Mouse (Mus musculus) small intestine, adult 2 months (tissue): ENCODE data around the gene Plscr4. TPM values are rescaled to one million over a fixed set of nuclear protein-coding genes. Genes with fewer than 3 reads are reported as not detected.

Experiments used
- H3K27ac ChIP-seq: fragments of 200-500 bp; 2 replicates; pipeline ENCODE4 v1.5.1; 2012; ENCODE audit warnings: low read depth, low read length, control low read depth, inconsistent platforms; ENCODE audit not compliant: insufficient read depth
- H3K27me3 ChIP-seq: fragments of 200-500 bp; 2 replicates; pipeline ENCODE4 v1.6.1; 2012; ENCODE audit warnings: mild to moderate bottlenecking, moderate library complexity, low read length, inconsistent platforms; ENCODE audit not compliant: control insufficient read depth, insufficient read depth
- H3K36me3 ChIP-seq: fragments of 200-500 bp; 2 replicates; pipeline ENCODE4 v1.6.1; 2012; ENCODE audit warnings: mild to moderate bottlenecking, low read length, control low read depth, inconsistent platforms; ENCODE audit not compliant: control insufficient read depth, insufficient read depth
- H3K4me1 ChIP-seq: fragments of 200-500 bp; 2 replicates; pipeline ENCODE4 v1.6.1; 2012; ENCODE audit warnings: low read length, inconsistent platforms, mixed read lengths; ENCODE audit not compliant: control insufficient read depth, insufficient read depth, insufficient read length
- H3K4me3 ChIP-seq: fragments of 200-500 bp; 2 replicates; pipeline ENCODE4 v1.5.1; 2012; ENCODE audit warnings: low read depth, mild to moderate bottlenecking, control low read depth, inconsistent platforms, low read length, moderate library complexity
- CTCF ChIP-seq: fragments of 200-500 bp; IDR thresholded peaks from 2 replicates; pipeline ENCODE4 v1.5.1; 2012; ENCODE audit warnings: low read depth, mild to moderate bottlenecking, control low read depth, inconsistent platforms, low read length, moderate library complexity, mixed read lengths; ENCODE audit not compliant: insufficient replicate concordance, insufficient read length; ENCODE audit errors: extremely low read depth
- POLR2A ChIP-seq: fragments of 200-500 bp; IDR thresholded peaks from 2 replicates; pipeline ENCODE4 v1.6.1; 2012; ENCODE audit warnings: low read depth, mild to moderate bottlenecking, control low read depth, inconsistent platforms, low read length, moderate library complexity
- WGBS: fragments of 180-500 bp; shearing (Covaris S2); methylation state at CpG from one replicate; pipeline ENCODE4 v1.1.7; 2018; 5-methylcytosine and 5-hydroxymethylcytosine counted together
- polyA plus RNA-seq: library from polyadenylated mRNA; depleted of rRNA; stranded (reverse); fragments of >200 nt; gene quantifications from 2 replicates; pipeline ENCODE4 v1.2.3, GENCODE M21; 2012; rRNA removed

The Plscr4 gene
- polyA plus RNA-seq, 1 experiment = 1.1 TPM

- H3K4me3 ChIP-seq = no peak overlapping the region
- H3K36me3 ChIP-seq = no peaks in the 10 kb centered on the region
- H3K27ac ChIP-seq = no peak overlapping the region
- TF ChIP-seq POLR2A (no peak), CTCF (no peak)
- WGBS = 76% methylated on average over 6 of the region's 6 CpGs
- H3K4me1 ChIP-seq = peaks cover 6% of the 10 kb centered on the region; the same call in 1 of the 2 replicates
- H3K27me3 ChIP-seq = peaks cover 5% of the 10 kb centered on the region
Observed at GRCm38 (mm10) chr9:92538216-92538615, 81.0 kb downstream of the Plscr4 start.

Other genes with a start within 250 kb of the Plscr4 start
- 8.1 and 14.0 TPM in 2 replicates for gene Plscr1, start 207.6 kb upstream of the Plscr4 start, polyA plus RNA-seq
- gene Plscr2, start 181.8 kb upstream of the Plscr4 start, polyA plus RNA-seq = 0.80 and 1.0 TPM in 2 replicates
- gene 1700057G04Rik, start 148.0 kb upstream of the Plscr4 start, polyA plus RNA-seq = not detected in 2 replicates
- 0.47 and 0.56 TPM in 2 replicates for gene Plod2, start 84.8 kb downstream of the Plscr4 start, polyA plus RNA-seq